Mouse (Mus musculus) neural tube, embryonic 10.5 days (tissue): Measurements from ENCODE around the gene Col6a1.

Experiments used
- DNase-seq: peaks from one replicate; pipeline ENCODE4 v3.0.0-alpha.2; 2017; ENCODE audit warnings: low spot score; ENCODE audit errors: extremely low spot score

The Col6a1 gene

GRCm38 (mm10) chr10:76724231-76724736 is 1.7 kb downstream of the Col6a1 start:
- no peak for DNase-seq

- no peak for DNase-seq
Measured at GRCm38 (mm10) chr10:76722751-76723450, 3.1 kb downstream of the Col6a1 start.

DNA sequence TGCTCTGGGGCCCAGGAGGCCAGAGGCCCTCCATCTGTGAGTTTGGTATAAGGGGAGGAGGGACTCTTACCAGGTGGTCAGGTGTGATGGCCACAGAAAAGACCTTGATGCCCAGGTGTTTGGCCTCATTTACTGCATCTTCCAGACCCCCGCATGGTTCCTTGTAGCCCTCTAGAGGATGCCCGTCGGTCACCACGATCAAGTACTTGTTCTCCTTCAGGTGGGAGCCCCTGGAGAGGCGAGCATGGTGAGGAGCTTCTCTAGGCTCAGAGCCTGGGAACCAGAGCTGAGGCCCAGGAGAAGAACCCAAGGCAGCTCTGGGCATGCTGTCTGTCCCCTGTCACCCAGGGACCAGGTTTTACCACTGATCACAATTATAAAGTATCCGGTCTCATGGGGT is 4.2 kb downstream of the Col6a1 start:
- no peak for DNase-seq

- DNase-seq = no peak
Measured at GRCm38 (mm10) chr10:76721216-76721615, 4.8 kb downstream of the Col6a1 start.

DNA sequence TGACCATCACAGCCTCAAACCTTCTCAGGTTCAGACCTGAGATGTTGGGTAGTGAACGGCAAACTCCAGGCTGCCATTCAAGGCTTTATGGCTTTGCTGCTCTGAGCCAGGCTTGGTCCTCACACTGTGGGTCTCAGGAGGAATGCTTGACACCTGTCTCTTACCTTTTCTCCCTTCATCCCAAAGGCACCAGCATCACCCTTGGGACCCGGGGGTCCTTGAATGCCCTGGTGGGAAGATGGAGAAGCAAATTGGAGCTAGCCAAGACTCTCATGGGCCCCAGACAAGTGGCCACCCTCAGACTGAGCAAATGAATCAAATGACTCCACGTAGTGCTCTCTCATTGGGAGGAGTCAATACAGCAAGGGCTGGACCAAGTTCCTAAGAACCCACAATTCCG is 8.3 kb downstream of the Col6a1 start:
- no peak for DNase-seq

DNA sequence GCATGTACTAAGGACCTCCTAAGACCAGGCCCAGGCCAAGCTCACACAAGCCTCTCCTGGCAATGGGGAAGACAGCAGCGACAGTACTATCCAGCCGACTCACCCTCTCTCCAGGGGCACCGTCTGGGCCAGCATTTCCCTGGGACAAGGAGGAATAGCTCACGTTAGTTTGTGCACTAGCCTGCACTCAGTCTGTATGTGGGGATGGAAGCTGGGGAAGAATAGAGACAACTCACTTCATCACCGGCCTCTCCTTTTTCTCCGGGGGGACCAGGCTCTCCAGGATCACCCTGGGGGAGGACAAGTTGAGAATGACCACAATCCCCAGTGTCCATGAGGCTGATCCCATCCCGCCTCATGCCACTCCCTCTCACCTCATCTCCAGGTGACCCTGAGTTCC is 8.9 kb downstream of the Col6a1 start:
- DNase-seq = no peak

GRCm38 (mm10) chr10:76714303-76714702 is 11.7 kb downstream of the Col6a1 start:
- DNase-seq = no peak

DNA sequence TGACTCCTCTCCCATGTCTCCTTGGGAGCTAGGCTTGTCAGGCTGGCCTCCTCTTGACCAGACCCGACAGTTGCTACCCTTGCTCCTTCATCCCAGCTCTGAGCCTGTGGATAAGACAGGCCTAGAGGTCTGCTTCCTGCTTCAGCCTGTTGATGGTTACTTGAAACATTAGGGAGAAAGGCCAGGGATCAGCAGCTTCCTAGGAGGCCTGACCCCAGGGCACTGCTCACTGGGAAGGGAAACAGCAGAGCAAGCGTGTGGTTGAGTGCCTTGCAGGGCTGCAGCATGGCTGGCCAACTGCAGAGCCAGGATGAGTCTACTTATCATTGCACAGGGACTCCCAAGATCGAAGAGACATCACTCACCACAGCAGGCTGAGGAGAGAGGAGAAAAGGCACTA is 13.5 kb downstream of the Col6a1 start:
- no peak for DNase-seq

DNA sequence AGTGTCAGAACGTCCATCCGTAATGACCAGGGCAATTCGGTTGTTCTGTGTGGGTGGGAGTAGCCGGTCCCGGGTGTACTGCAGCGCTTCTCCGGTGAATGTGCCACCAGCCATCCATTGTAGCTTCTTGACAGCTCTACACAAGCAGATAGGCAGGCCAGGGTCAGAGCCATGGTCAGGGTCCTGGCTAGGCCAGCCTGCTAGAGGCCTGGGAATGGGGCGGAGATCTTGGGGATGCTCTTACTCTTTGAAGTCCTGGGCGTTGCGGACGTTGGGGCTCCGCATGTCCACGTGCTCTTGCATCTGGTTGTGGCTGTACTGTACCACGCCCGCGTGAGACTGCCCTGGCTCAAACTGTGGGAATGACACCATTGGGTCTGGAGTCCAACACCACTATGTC is 14.6 kb downstream of the Col6a1 start:
- no peak for DNase-seq

DNA sequence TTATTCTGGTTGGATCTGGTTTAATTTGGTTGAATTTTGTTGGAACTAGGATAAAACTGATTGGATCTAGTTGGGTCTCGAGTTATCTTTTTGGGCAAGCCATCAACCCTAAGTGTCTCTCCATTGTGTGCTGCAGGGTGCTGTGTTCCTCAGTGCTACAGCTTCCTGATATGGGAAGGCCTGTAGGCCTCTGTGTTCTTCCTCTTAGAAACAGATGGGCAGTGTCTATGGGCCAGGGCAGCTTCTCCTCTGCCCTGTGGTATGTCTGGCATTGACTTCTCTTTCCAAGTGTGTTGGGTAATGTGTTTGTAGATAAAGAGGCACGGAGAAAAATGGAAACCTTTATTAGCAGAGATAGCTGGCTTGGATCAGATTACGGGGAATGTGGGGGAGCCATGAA is 17.5 kb downstream of the Col6a1 start:
- DNase-seq = no peak

DNA sequence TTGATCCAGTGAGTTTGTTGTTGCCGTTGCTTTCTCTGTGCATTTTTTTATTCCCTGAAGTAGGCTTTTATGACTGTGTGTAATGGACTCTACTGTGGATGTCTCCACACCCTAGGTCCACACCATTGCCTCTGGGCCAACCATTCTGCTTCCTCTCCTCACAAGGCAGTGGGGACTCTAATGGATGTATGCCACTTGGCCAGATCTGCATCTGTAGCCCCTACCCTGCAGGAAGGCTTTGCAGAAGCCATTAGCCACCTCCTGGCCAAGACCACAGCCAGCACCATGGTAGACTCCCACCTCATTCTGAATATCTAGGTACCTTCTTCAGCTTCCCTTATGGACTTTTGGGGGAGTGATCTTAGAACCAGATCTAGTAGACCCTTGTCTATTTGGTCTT is 18.4 kb downstream of the Col6a1 start:
- DNase-seq = no peak

GRCm38 (mm10) chr10:76707001-76707400 is 19.0 kb downstream of the Col6a1 start:
- DNase-seq = no peak

DNA sequence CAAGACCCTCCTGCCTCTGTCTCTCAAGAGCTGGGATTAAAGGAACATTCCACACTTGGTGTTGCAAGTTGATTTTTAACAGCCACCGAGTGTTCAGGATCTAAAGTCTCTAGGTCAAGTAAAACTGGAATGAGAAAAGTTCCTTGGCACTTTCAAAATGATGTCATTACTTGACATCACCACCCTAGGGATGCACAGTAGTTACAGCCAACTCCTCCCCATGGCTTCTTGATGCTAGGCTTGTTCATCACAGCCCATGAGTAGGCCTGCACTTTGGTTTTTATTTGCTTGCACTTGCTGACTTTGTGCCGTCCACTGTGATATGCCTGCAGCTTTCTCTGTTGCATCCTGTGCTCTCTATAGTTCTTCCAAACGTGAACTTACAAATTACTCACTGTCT is 21.6 kb downstream of the Col6a1 start:
- DNase-seq = no peak

DNA sequence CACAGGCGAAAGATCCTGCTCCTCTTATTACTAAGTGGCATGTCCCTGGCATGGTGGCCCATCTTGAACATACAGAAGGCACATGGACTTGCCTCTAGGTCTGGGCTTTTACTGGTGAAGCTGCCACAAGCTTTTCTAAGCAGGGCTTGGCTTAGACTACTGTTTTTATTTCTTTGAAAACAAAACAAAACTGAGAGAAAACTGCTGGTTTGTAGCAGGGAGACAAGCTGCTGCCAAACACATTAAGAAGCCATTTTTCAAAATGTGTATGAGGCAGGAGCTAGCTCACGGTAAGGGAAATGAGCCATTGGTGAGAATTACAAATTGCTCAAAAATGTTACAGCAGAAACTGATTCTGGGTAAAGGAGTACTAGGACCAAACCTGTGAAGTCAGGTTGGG is 24.5 kb downstream of the Col6a1 start:
- DNase-seq = no peak

GRCm38 (mm10) chr10:76699816-76700215 is 26.2 kb downstream of the Col6a1 start:
- no peak for DNase-seq

GRCm38 (mm10) chr10:76695283-76695885 is 30.6 kb downstream of the Col6a1 start:
- no peak for DNase-seq

DNA sequence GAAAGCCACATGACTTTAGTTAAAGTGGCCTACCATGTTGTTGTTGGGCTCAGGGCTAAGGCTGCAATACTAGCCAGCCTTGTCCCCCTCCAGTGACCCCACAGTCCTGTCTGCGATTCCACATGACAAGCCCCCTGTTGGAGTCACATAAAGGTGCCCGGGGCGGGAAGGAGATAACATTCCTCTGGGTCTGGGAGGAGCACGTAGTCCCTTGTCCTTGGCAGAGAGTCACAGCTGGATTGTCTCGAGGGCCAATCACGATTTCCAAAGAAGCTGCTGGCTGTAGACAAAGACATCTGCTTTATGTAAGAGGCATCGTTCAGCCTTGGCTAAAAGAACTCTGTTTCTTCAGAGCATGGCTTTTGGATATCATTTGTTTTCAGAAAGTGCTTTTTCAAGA is 31.2 kb downstream of the Col6a1 start:
- DNase-seq = no peak

GRCm38 (mm10) chr10:76693446-76693845 is 32.5 kb downstream of the Col6a1 start:
- DNase-seq = no peak

DNA sequence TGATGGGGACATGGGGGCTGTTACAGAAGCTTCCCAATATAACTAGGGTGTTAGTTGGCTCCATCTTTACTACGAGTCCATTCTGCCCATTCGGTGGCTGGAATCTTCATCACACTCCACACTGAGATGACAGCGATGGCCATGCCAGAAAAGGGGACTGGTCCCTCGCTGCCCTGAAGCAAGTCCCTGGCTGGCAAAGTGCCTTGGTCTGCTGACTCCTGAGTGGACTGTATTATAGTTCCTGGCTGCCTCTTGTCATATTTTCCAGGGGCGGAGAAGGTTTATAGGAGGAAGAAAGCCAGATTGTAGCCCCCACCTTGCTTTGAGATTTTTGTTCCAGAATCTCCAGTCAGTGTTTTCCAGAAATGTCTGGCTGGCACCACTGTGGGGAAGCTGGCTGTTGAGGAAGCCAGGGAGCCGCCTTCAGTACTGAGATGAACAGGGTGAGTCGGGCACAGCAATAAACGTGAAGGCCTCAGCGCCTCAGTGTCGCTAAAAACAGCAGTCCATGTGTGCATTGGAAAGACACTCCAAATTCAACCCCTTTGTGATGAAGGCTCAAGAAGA is 40.4 kb downstream of the Col6a1 start:
- no peak for DNase-seq

GRCm38 (mm10) chr10:76683977-76684376 is 42.0 kb downstream of the Col6a1 start:
- no peak for DNase-seq

GRCm38 (mm10) chr10:76683461-76683860 is 42.5 kb downstream of the Col6a1 start:
- no peak for DNase-seq

DNA sequence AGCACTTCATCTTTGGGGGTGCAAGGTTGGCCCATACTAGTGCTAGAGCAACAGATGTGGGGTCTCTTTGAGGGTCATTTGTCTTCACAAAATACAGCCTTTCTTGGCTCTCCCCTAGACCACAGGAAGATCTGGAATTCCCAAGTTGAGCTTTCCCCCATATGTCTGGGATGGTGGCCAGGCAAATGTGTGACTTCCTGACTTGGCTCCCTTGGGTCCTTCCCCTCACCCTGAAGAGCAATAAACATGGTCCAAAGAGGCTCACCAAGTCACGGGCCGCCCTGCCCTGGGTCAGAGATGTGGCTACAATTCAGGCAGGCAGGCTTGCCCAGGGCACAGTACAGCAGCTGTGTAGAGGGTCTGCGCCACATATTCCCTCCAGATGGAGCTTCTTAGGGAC is 44.1 kb downstream of the Col6a1 start:
- no peak for DNase-seq
